Mouse (Mus musculus): ENCODE measurements around the gene Mmp10.

- TF ChIP-seq GATA1 (IDR thresholded peaks at IDR 0.05; ENCODE audit: low read length), result no peak
- no peak for TF ChIP-seq TAL1 (IDR thresholded peaks at IDR 0.05; ENCODE audit: low read length)
Observed at GRCm38 (mm10) chr9:7544923-7545457, 42.8 kb downstream of the Mmp10 start.

Measured in erythroblast, embryonic 14.5 days (primary cell).